Mouse (Mus musculus) CH12.LX (cell line): ENCODE data around the gene Gsap. TPM values are rescaled to one million over a fixed set of nuclear protein-coding genes. Genes with fewer than 3 reads are reported as not detected.
A peak's percentile ranks its signal among the peaks of the same experiment; 100 is the strongest.

Experiments
- DNase-seq: peaks from one replicate; pipeline ENCODE4 v3.0.0-alpha.2; 2013; ENCODE audit errors: extremely low read depth
- H3K27ac ChIP-seq: 2 replicates; pipeline ENCODE4 v1.5.1; 2012; ENCODE audit warnings: low read depth, mild to moderate bottlenecking, control low read depth, moderate library complexity; ENCODE audit not compliant: insufficient read depth
- H3K27me3 ChIP-seq: replicated peaks from 2 replicates; pipeline ENCODE3; 2012; ENCODE audit warnings: inconsistent platforms
- H3K36me3 ChIP-seq, 2 experiments: replicated peaks in 1 of 2; 2 replicates each; pipeline versions ENCODE3 to v1.6.1; 2012; ENCODE audit warnings: inconsistent platforms in 1 of 2, low read length in 1 of 2, mild to moderate bottlenecking in 1 of 2, mixed read lengths in 1 of 2, moderate library complexity in 1 of 2; ENCODE audit not compliant: control insufficient read depth in 1 of 2, insufficient read depth in 1 of 2
- H3K4me1 ChIP-seq, 2 experiments: 2 replicates each; pipeline ENCODE4 v1.6.1; 2012; ENCODE audit warnings: inconsistent platforms in 1 of 2, moderate library complexity in 1 of 2; ENCODE audit not compliant: insufficient read depth in 2 of 2, control insufficient read depth in 1 of 2
- H3K4me2 ChIP-seq: 2 replicates; pipeline ENCODE4 v1.6.1; 2012; ENCODE audit warnings: low read depth, mild to moderate bottlenecking, control low read depth; ENCODE audit not compliant: poor library complexity, insufficient read depth, severe bottlenecking
- H3K4me3 ChIP-seq, 3 experiments: fragments of 150-350 bp in 1 of 3; sonication (generic) in 1 of 3; replicated peaks in 1 of 3; 2 replicates each; pipeline versions ENCODE3 to v1.5.1; 2011 to 2012; ENCODE audit warnings: low read depth in 2 of 3, low read length in 2 of 3, mild to moderate bottlenecking in 2 of 3, moderate library complexity in 2 of 3, control low read depth in 1 of 3, improper control_type of control experiment in 1 of 3, inconsistent platforms in 1 of 3, mixed read lengths in 1 of 3; ENCODE audit not compliant: poor library complexity in 1 of 3
- H3K79me2 ChIP-seq: replicated peaks from 2 replicates; pipeline ENCODE4 v1.6.1; 2012; ENCODE audit warnings: mild to moderate bottlenecking, moderate library complexity; ENCODE audit not compliant: control insufficient read depth, poor library complexity, insufficient read depth, severe bottlenecking; ENCODE audit errors: extremely low read depth
- H3K9ac ChIP-seq: 2 replicates; pipeline ENCODE4 v1.6.1; 2012; ENCODE audit warnings: low read depth, mild to moderate bottlenecking, control low read depth, moderate library complexity; ENCODE audit not compliant: insufficient read depth
- H3K9me3 ChIP-seq: replicated peaks from 2 replicates; pipeline ENCODE3; 2012; ENCODE audit warnings: low read length, inconsistent platforms, mixed read lengths
- CHD2 ChIP-seq: IDR thresholded peaks from 2 replicates; pipeline ENCODE4 v1.6.1; 2011; ENCODE audit warnings: low read length, improper control_type of control experiment
- CTCF ChIP-seq, 2 experiments: IDR thresholded peaks in 1 of 2; conservative IDR thresholded peaks in 1 of 2; 2 replicates each; pipeline ENCODE4 v1.5.1; 2011 to 2012; ENCODE audit warnings: low read depth in 2 of 2, low read length in 2 of 2, improper control_type of control experiment in 1 of 2, inconsistent platforms in 1 of 2, mild to moderate bottlenecking in 1 of 2, moderate library complexity in 1 of 2
- ETS1 ChIP-seq: conservative IDR thresholded peaks from 2 replicates; pipeline ENCODE4 v1.6.1; 2012; ENCODE audit warnings: low read depth, mild to moderate bottlenecking, inconsistent platforms, low read length, improper control_type of control experiment, moderate library complexity
- GABPA ChIP-seq: IDR thresholded peaks from 2 replicates; pipeline ENCODE4 v1.6.1; 2012; ENCODE audit warnings: low read depth, low read length, improper control_type of control experiment, inconsistent platforms; ENCODE audit not compliant: insufficient replicate concordance
- HCFC1 ChIP-seq: IDR thresholded peaks from 2 replicates; pipeline ENCODE4 v1.6.1; 2012; ENCODE audit warnings: low read depth, mild to moderate bottlenecking, inconsistent platforms, low read length, improper control_type of control experiment
- IRF4 ChIP-seq: IDR thresholded peaks from 2 replicates; pipeline ENCODE4 v1.6.1; 2014; ENCODE audit warnings: low read depth, mild to moderate bottlenecking, inconsistent platforms, low read length, improper control_type of control experiment
- KAT2A ChIP-seq: IDR thresholded peaks from 2 replicates; pipeline ENCODE4 v1.6.1; 2012; ENCODE audit warnings: low read length, improper control_type of control experiment, inconsistent platforms; ENCODE audit not compliant: insufficient replicate concordance
- MAX ChIP-seq: IDR thresholded peaks from 2 replicates; pipeline ENCODE4 v1.6.1; 2011; ENCODE audit warnings: low read length, improper control_type of control experiment
- MAZ ChIP-seq: IDR thresholded peaks from 2 replicates; pipeline ENCODE4 v1.6.1; 2012; ENCODE audit warnings: low read depth, mild to moderate bottlenecking, inconsistent platforms, low read length, improper control_type of control experiment, moderate library complexity
- MXI1 ChIP-seq: IDR thresholded peaks from 2 replicates; pipeline ENCODE4 v1.6.1; 2011; ENCODE audit warnings: mild to moderate bottlenecking, low read depth, low read length, improper control_type of control experiment
- MYC ChIP-seq: IDR thresholded peaks from 2 replicates; pipeline ENCODE4 v1.6.1; 2011; ENCODE audit warnings: low read depth, mild to moderate bottlenecking, improper control_type of control experiment, low read length
- PAX5 ChIP-seq: IDR thresholded peaks from 2 replicates; pipeline ENCODE4 v1.6.1; 2012; ENCODE audit warnings: low read length, inconsistent platforms, mixed read lengths
- POLR2AphosphoS2 ChIP-seq: IDR thresholded peaks from 2 replicates; pipeline ENCODE4 v1.6.1; 2011; ENCODE audit warnings: low read depth, low read length, improper control_type of control experiment
- RAD21 ChIP-seq: IDR thresholded peaks from 2 replicates; pipeline ENCODE4 v1.6.1; 2011; ENCODE audit warnings: low read depth, mild to moderate bottlenecking, low read length, improper control_type of control experiment, moderate library complexity
- SIN3A ChIP-seq: IDR thresholded peaks from 2 replicates; pipeline ENCODE4 v1.6.1; 2012; ENCODE audit warnings: low read length, improper control_type of control experiment, inconsistent platforms
- SMC3 ChIP-seq: IDR thresholded peaks from 2 replicates; pipeline ENCODE4 v1.6.1; 2011; ENCODE audit warnings: low read depth, low read length, improper control_type of control experiment
- TBP ChIP-seq: conservative IDR thresholded peaks from 2 replicates; pipeline ENCODE4 v1.6.1; 2011; ENCODE audit warnings: low read depth, low read length, improper control_type of control experiment
- TCF12 ChIP-seq: IDR thresholded peaks from 2 replicates; pipeline ENCODE4 v1.6.1; 2014; ENCODE audit warnings: low read depth, mild to moderate bottlenecking, inconsistent platforms, low read length, improper control_type of control experiment
- ZC3H11A ChIP-seq: IDR thresholded peaks from 2 replicates; pipeline ENCODE4 v1.6.1; 2012; ENCODE audit warnings: low read depth, mild to moderate bottlenecking, inconsistent platforms, low read length, improper control_type of control experiment
- ZKSCAN1 ChIP-seq: IDR thresholded peaks from 2 replicates; pipeline ENCODE4 v1.6.1; 2012; ENCODE audit warnings: low read depth, inconsistent platforms, low read length, improper control_type of control experiment, borderline replicate concordance
- ZNF384 ChIP-seq: IDR thresholded peaks from 2 replicates; pipeline ENCODE4 v1.6.1; 2012; ENCODE audit warnings: low read depth, low read length, improper control_type of control experiment, inconsistent platforms
- dilution Hi-C: fragments of 300-500 bp; cut with MboI; formaldehyde crosslinking; loops from 2 replicates; pipeline ENCODE4 v1.14.3; 2020; ENCODE audit warnings: low sequenced_read_pairs; ENCODE audit not compliant: extremely low pct_unique_long_range_greater_than_20kb, extremely low pct_ligation_motif_present
- in situ Hi-C: fragments of 300-500 bp; cut with MboI; formaldehyde crosslinking; loops from 3 replicates; pipeline ENCODE4 v1.14.3; 2019; ENCODE audit warnings: low sequenced_read_pairs, low pct_ligation_motif_present, low pct_unique_long_range_greater_than_20kb, mixed read lengths
- polyA plus RNA-seq: library from polyadenylated mRNA; unstranded; fragments of >175 nt; gene quantifications from 2 replicates; pipeline ENCODE4 v1.2.1, GENCODE M21; 2012; ENCODE audit warnings: low read depth; ENCODE audit not compliant: insufficient read length
- total RNA-seq, 2 experiments: library from RNA; depleted of rRNA; stranded (reverse); fragments of 300-350 nt in 1 of 2; fragments of >200 nt in 1 of 2; gene quantifications; 2 replicates each; pipeline ENCODE4 v1.2.3; 2012 to 2014

Gene Gsap
- total and polyA plus RNA-seq, 3 experiments: 1.7 to 3.8 (median 2.2) TPM

DNA sequence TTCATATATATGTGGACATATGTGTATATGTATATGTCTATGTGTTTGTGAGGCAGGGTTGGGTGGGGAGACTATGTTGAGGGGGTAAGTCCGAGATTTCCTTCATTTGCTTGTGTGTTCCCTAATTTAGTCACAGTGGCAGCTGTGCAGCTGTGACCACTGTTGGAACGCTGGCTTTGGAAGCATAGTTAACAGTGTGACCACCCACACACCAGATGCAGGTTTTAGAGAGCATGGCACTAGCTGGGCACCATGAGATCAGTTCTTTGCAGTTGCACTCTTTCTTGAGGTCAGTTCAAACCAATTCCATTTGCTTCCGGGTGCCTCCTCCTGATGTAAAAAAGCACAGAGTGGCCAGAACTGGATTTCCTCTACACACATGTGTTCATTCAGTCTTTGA lies 37.7 kb upstream of the Gsap start:
- in situ Hi-C loops: no loop called here
- no peak overlapping the region for H3K9ac ChIP-seq
- H3K27me3 ChIP-seq: no peaks in the 10 kb centered on the region

GRCm38 (mm10) chr5:21153672-21154071 lies 32.4 kb upstream of the Gsap start:
- no peak overlapping the region for H3K4me2 ChIP-seq
- H3K36me3 ChIP-seq: no peaks in the 10 kb centered on the region
- no peaks in the 10 kb centered on the region for H3K79me2 ChIP-seq
- dilution Hi-C loops (no loop called here), in situ Hi-C loops (no loop called here)
- H3K4me1 ChIP-seq: no peaks in the 10 kb centered on the region
- H3K27me3 ChIP-seq: no peaks in the 10 kb centered on the region
- H3K4me3 ChIP-seq: no peak overlapping the region
- TF ChIP-seq SMC3 (peak; percentile 58), CTCF (conservative IDR thresholded peaks at IDR 0.05 in 1 of 2, IDR thresholded peaks at IDR 0.05 in 1 of 2; ENCODE audit: low read depth in 2 of 2, low read length in 2 of 2) (peak in 1 of 2 experiments; percentile 62; a peak in 2 of 4 replicates), SIN3A (no peak), RAD21 (peak; percentile 64)
- H3K9me3 ChIP-seq: peaks cover 6% of the 10 kb centered on the region
- no peak overlapping the region for H3K27ac ChIP-seq
- H3K9ac ChIP-seq: no peak overlapping the region
- DNase-seq: peak; percentile 26

More for the DNA sequence above, 37.7 kb upstream of the Gsap start:
- DNase-seq: no peak
- Histone ChIP-seq H3K79me2 (no peaks in the 10 kb centered on the region), H3K4me3 (no peak overlapping the region), H3K4me1 (no peaks in the 10 kb centered on the region), H3K9me3 (no peaks in the 10 kb centered on the region), H3K4me2 (no peak overlapping the region), H3K36me3 (no peaks in the 10 kb centered on the region), H3K27ac (no peak overlapping the region)
- dilution Hi-C loops: no loop called here
- no peak for TF ChIP-seq POLR2AphosphoS2
- TF ChIP-seq GABPA: no peak
- TF ChIP-seq ZC3H11A: no peak
- TF ChIP-seq MYC: no peak
- TF ChIP-seq ZKSCAN1: no peak
- TF ChIP-seq MAZ: no peak
- no peak for TF ChIP-seq KAT2A
- no peak for TF ChIP-seq HCFC1
- TF ChIP-seq PAX5: no peak
- TF ChIP-seq TBP: no peak
- no peak for TF ChIP-seq CTCF (conservative IDR thresholded peaks at IDR 0.05 in 1 of 2, IDR thresholded peaks at IDR 0.05 in 1 of 2; ENCODE audit: low read depth in 2 of 2, low read length in 2 of 2)
- no peak for TF ChIP-seq ETS1
- TF ChIP-seq TCF12: no peak
- no peak for TF ChIP-seq CHD2
- TF ChIP-seq MXI1: no peak
- no peak for TF ChIP-seq ZNF384
- TF ChIP-seq IRF4: no peak
- no peak for TF ChIP-seq MAX
